Mouse (Mus musculus): ENCODE data around the gene Tstd3. TPM values are rescaled to one million over a fixed set of nuclear protein-coding genes. Genes with fewer than 3 reads are reported as not detected.

The Tstd3 gene
- polyA plus RNA-seq, 1 experiment from 2014 or later: 14.3 TPM

DNA sequence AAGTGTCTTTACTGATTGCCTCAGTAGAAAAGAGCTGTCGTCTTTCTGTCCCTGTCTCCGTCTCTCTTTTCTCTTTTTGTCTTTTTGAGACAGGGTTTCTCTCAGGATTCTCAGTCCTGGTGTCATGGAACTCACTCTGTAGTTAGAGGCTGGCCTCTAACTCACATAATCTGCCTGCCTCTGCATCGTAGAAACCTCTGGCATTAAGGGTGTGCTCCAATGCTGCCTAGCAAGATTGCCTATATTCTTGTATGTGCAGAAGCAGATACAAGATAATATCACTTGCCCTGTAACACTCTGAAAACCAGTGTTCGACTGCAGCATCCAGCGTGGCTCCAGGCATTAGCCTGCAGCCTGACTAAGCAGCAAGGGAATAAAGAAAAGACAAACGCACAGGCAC, 21.9 kb upstream of the Tstd3 start:
- Histone ChIP-seq H3K4me2 (ENCODE audit: low read length) (no peak overlapping the region), H3K27me3 (replicated peaks; ENCODE audit: control insufficient read depth, insufficient read depth, low read length) (no peaks in the 10 kb centered on the region), H3K4me3 (ENCODE audit: low read depth, low read length) (no peak overlapping the region), H3K27ac (ENCODE audit: low read depth) (no peak overlapping the region), H3K9ac (ENCODE audit: low read length) (no peak overlapping the region), H3K9me3 (ENCODE audit: control insufficient read depth, low read length) (no peaks in the 10 kb centered on the region), H3K36me3 (ENCODE audit: control insufficient read depth, insufficient read depth, low read length) (peaks cover 40% of the 10 kb centered on the region), H3K4me1 (replicated peaks; ENCODE audit: control insufficient read depth, insufficient read depth, low read length) (peaks cover 3% of the 10 kb centered on the region; the same call in 1 of the 2 replicates)
- 80% methylated on average over 6 of the region's 6 CpGs for WGBS
- no peak for DNase-seq (ENCODE audit: low spot score)
- no peak for ATAC-seq (replicated peaks; ENCODE audit: low FRiP score, low TSS enrichment, low read depth)

- no peak overlapping the region for H3K4me3 ChIP-seq (ENCODE audit: low read depth, low read length)
- no peak overlapping the region for H3K9ac ChIP-seq (ENCODE audit: low read length)
- no peaks in the 10 kb centered on the region for H3K27me3 ChIP-seq (replicated peaks; ENCODE audit: control insufficient read depth, insufficient read depth, low read length)
- H3K36me3 ChIP-seq (ENCODE audit: control insufficient read depth, insufficient read depth, low read length): peaks cover 62% of the 10 kb centered on the region
- H3K4me2 ChIP-seq (ENCODE audit: low read length): no peak overlapping the region
- WGBS: 94% methylated on average over 12 of the region's 12 CpGs
- H3K9me3 ChIP-seq (ENCODE audit: control insufficient read depth, low read length): no peaks in the 10 kb centered on the region
- DNase-seq (ENCODE audit: low spot score) (no peak), ATAC-seq (replicated peaks; ENCODE audit: low FRiP score, low TSS enrichment, low read depth) (no peak)
- no peaks in the 10 kb centered on the region for H3K4me1 ChIP-seq (replicated peaks; ENCODE audit: control insufficient read depth, insufficient read depth, low read length)
- H3K27ac ChIP-seq (ENCODE audit: low read depth): no peak overlapping the region
Observed at GRCm38 (mm10) chr4:21786268-21786667, 19.3 kb upstream of the Tstd3 start.

GRCm38 (mm10) chr4:21780816-21781726, 14.1 kb upstream of the Tstd3 start:
- Histone ChIP-seq H3K9me3 (ENCODE audit: control insufficient read depth, low read length) (no peaks in the 10 kb centered on the region), H3K36me3 (ENCODE audit: control insufficient read depth, insufficient read depth, low read length) (peaks cover 56% of the 10 kb centered on the region), H3K4me3 (ENCODE audit: low read depth, low read length) (no peak overlapping the region), H3K4me1 (replicated peaks; ENCODE audit: control insufficient read depth, insufficient read depth, low read length) (peaks cover 2% of the 10 kb centered on the region; the same call in 1 of the 2 replicates), H3K27ac (ENCODE audit: low read depth) (no peak overlapping the region), H3K9ac (ENCODE audit: low read length) (no peak overlapping the region), H3K4me2 (ENCODE audit: low read length) (no peak overlapping the region), H3K27me3 (replicated peaks; ENCODE audit: control insufficient read depth, insufficient read depth, low read length) (no peaks in the 10 kb centered on the region)
- DNase-seq (ENCODE audit: low spot score): no peak
- no peak for ATAC-seq (replicated peaks; ENCODE audit: low FRiP score, low TSS enrichment, low read depth)
- WGBS: 92% methylated on average over 12 of the region's 12 CpGs

DNA sequence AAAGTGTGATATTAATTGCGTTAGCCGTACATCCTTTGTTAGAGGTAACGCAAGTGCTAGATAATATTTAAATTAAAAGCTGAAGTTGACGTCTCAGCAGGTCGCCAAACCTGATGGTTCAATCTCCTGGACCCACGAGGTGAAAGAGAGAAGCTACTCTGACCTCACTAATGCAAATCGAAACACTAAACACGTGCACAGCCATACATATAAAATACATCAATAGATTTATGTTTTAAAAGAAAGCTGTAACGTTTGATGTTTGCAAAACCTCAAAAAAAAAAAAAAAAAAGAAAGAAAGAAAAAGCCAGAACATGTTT, 9.9 kb upstream of the Tstd3 start:
- WGBS: 5% methylated on average over 9 of the region's 9 CpGs
- no peaks in the 10 kb centered on the region for H3K9me3 ChIP-seq (ENCODE audit: control insufficient read depth, low read length)
- peak overlapping the region; percentile 75 for H3K9ac ChIP-seq (ENCODE audit: low read length)
- peak overlapping the region; percentile 63 for H3K4me3 ChIP-seq (ENCODE audit: low read depth, low read length)
- peaks cover 17% of the 10 kb centered on the region for H3K36me3 ChIP-seq (ENCODE audit: control insufficient read depth, insufficient read depth, low read length)
- DNase-seq (ENCODE audit: low spot score) (no peak), ATAC-seq (replicated peaks; ENCODE audit: low FRiP score, low TSS enrichment, low read depth) (no peak)
- H3K4me1 ChIP-seq (replicated peaks; ENCODE audit: control insufficient read depth, insufficient read depth, low read length): peaks cover 2% of the 10 kb centered on the region; the same call in 1 of the 2 replicates
- peak overlapping the region; percentile 76 for H3K4me2 ChIP-seq (ENCODE audit: low read length)
- H3K27me3 ChIP-seq (replicated peaks; ENCODE audit: control insufficient read depth, insufficient read depth, low read length): no peaks in the 10 kb centered on the region
- no peak overlapping the region for H3K27ac ChIP-seq (ENCODE audit: low read depth)

DNA sequence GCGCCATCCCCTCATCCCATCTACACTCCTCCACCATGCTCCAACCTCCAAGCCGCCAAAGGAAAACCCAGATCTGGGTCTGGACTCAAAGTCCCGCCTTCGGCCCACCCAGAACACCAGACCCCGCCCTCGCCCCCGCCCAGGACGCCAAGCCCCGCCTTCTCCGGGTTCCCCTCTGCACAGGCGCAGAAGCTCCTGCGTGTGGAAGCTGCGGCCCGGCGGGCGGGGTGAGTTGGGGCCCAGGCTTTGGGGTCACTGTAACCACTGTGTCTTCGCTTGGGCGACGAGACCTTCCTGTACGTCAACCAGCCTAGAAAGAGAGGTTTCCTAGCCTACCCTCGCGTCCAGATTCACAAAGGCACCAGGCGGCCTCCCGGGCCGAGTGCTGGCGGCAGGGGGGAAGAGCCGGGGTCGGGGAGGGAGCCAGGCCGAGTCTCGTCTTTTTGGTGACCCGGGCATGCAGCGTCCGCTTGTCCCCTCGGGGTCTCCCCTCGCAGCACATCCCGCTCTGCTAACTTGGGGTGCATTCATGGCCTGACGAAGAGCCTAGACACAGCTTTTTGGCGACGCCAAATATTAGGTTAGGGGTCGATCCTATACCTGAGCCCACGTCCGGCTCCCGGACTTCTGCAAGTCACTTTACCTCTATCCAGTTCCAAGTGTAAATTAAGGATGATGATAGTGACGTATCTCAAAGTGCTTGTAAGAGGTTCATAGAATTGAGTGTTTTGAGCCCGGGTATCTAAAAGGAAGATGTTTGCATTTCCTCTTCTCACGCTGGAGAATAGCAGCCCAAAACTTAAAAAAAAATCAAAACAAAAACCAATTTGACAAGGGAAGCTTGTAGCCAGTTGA, 9.3 kb upstream of the Tstd3 start:
- DNase-seq (ENCODE audit: low spot score): peak; percentile 98
- Histone ChIP-seq H3K4me1 (replicated peaks; ENCODE audit: control insufficient read depth, insufficient read depth, low read length) (peaks cover 2% of the 10 kb centered on the region; the same call in 1 of the 2 replicates), H3K27ac (ENCODE audit: low read depth) (0 out of 2 replicates have a peak overlapping the region, but pooled peaks have one; percentile 14), H3K36me3 (ENCODE audit: control insufficient read depth, insufficient read depth, low read length) (peaks cover 11% of the 10 kb centered on the region), H3K9me3 (ENCODE audit: control insufficient read depth, low read length) (no peaks in the 10 kb centered on the region), H3K4me2 (ENCODE audit: low read length) (peak overlapping the region; percentile 76), H3K4me3 (ENCODE audit: low read depth, low read length) (peak overlapping the region; percentile 63), H3K27me3 (replicated peaks; ENCODE audit: control insufficient read depth, insufficient read depth, low read length) (no peaks in the 10 kb centered on the region), H3K9ac (ENCODE audit: low read length) (peak overlapping the region; percentile 75)
- peak; percentile 97 for ATAC-seq (replicated peaks; ENCODE audit: low FRiP score, low TSS enrichment, low read depth)
- WGBS: 0% methylated on average over 46 of the region's 46 CpGs

DNA sequence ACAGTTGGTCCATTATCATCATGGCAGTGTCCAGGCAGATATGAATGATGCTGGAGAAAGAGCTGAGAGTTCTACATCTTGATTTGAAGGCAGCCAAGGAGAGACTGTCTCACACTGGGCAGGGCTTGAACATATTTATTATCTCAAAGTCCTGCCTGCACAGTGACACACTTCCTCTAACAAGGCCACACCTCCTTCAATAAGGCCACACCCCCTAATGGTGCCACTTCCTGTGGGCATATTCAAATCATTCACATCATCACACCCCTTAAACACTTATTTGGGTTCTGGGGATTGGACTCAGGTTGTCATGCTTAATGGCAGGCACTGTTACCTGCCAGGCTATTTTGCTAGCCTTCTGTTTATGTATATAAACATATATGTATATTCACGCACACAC, 5.3 kb upstream of the Tstd3 start:
- no peak overlapping the region for H3K9ac ChIP-seq (ENCODE audit: low read length)
- H3K4me1 ChIP-seq (replicated peaks; ENCODE audit: control insufficient read depth, insufficient read depth, low read length): no peaks in the 10 kb centered on the region; the same call in 1 of the 2 replicates
- no peak overlapping the region for H3K4me3 ChIP-seq (ENCODE audit: low read depth, low read length)
- ATAC-seq (replicated peaks; ENCODE audit: low FRiP score, low TSS enrichment, low read depth) (no peak), DNase-seq (ENCODE audit: low spot score) (no peak)
- WGBS: 92% methylated on average over 1 of the region's 1 CpGs
- no peak overlapping the region for H3K27ac ChIP-seq (ENCODE audit: low read depth)
- H3K36me3 ChIP-seq (ENCODE audit: control insufficient read depth, insufficient read depth, low read length): no peaks in the 10 kb centered on the region
- H3K27me3 ChIP-seq (replicated peaks; ENCODE audit: control insufficient read depth, insufficient read depth, low read length): no peaks in the 10 kb centered on the region
- H3K4me2 ChIP-seq (ENCODE audit: low read length): no peak overlapping the region
- H3K9me3 ChIP-seq (ENCODE audit: control insufficient read depth, low read length): no peaks in the 10 kb centered on the region

GRCm38 (mm10) chr4:21771064-21771463, 4.1 kb upstream of the Tstd3 start:
- DNase-seq (ENCODE audit: low spot score) (no peak), ATAC-seq (replicated peaks; ENCODE audit: low FRiP score, low TSS enrichment, low read depth) (no peak)
- no peak overlapping the region for H3K4me3 ChIP-seq (ENCODE audit: low read depth, low read length)
- 78% methylated on average over 1 of the region's 1 CpGs for WGBS
- no peak overlapping the region for H3K9ac ChIP-seq (ENCODE audit: low read length)
- H3K27me3 ChIP-seq (replicated peaks; ENCODE audit: control insufficient read depth, insufficient read depth, low read length): no peaks in the 10 kb centered on the region
- no peak overlapping the region for H3K4me2 ChIP-seq (ENCODE audit: low read length)
- H3K9me3 ChIP-seq (ENCODE audit: control insufficient read depth, low read length): no peaks in the 10 kb centered on the region
- no peaks in the 10 kb centered on the region for H3K4me1 ChIP-seq (replicated peaks; ENCODE audit: control insufficient read depth, insufficient read depth, low read length)
- H3K36me3 ChIP-seq (ENCODE audit: control insufficient read depth, insufficient read depth, low read length): no peaks in the 10 kb centered on the region
- no peak overlapping the region for H3K27ac ChIP-seq (ENCODE audit: low read depth)

GRCm38 (mm10) chr4:21766171-21766862, 695 bp downstream of the Tstd3 start:
- no peaks in the 10 kb centered on the region for H3K9me3 ChIP-seq (ENCODE audit: control insufficient read depth, low read length)
- H3K4me3 ChIP-seq (ENCODE audit: low read depth, low read length): peak overlapping the region; percentile 63
- 23% methylated on average over 14 of the region's 14 CpGs for WGBS
- no peak overlapping the region for H3K27ac ChIP-seq (ENCODE audit: low read depth)
- DNase-seq (ENCODE audit: low spot score) (no peak), ATAC-seq (replicated peaks; ENCODE audit: low FRiP score, low TSS enrichment, low read depth) (peak; percentile 26; the same call in 1 of the 2 replicates)
- peak overlapping the region; percentile 89 for H3K4me2 ChIP-seq (ENCODE audit: low read length)
- H3K36me3 ChIP-seq (ENCODE audit: control insufficient read depth, insufficient read depth, low read length): no peaks in the 10 kb centered on the region
- H3K27me3 ChIP-seq (replicated peaks; ENCODE audit: control insufficient read depth, insufficient read depth, low read length): no peaks in the 10 kb centered on the region
- H3K9ac ChIP-seq (ENCODE audit: low read length): peak overlapping the region; percentile 53
- H3K4me1 ChIP-seq (replicated peaks; ENCODE audit: control insufficient read depth, insufficient read depth, low read length): no peaks in the 10 kb centered on the region
